31 mouse cellular contexts compared by ENCODE assay signal in the genomic region with DNA sequence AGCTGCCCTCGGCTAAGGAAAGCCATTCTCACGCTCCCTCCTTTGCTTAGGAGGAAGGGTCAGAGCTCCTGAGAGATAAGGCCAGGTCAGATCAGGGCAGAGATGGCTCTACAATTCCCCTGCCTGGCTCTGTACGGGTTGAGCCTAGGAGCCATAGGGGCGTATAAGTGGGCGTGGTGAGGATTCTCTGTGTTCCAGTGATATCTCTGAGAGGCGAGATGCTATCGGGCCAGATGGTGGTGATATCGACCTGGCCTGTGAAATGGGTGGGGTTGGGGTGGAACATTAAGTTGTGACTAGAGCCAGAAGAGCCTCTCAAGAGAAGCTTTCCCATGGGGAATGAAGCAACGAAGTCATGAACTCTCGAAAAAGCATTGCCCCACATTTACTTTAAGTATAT. TPM values are rescaled to one million over a fixed set of nuclear protein-coding genes. Genes with fewer than 3 reads are reported as not detected.
A peak's percentile ranks its signal among the peaks of the same experiment; 100 is the strongest.
DNase-seq lines count a peak whose midpoint lies in the region; ATAC-seq and TF ChIP-seq lines count a peak whose summit lies in the region.
"Had no signal": no experiment of that assay in that cellular context is flagged by ENCODE, and none has a peak within 500 bp of the region (broad histone marks: within the 10 kb centered on the region; RNA-seq: fewer than 3 reads in every experiment).

No protein-coding gene starts in this region.

- no peak overlapping the region for H3K9ac ChIP-seq in liver, embryonic 11.5 days (ENCODE audit: low read depth, low read length)
- peak overlapping the region; percentile 50 for H3K9ac ChIP-seq in CH12.LX (ENCODE audit: insufficient read depth, low read depth)
- no peak overlapping the region for H3K9ac ChIP-seq in liver, embryonic 12.5 days
- H3K9ac ChIP-seq in liver, postnatal 0 days (replicated peaks): no peak overlapping the region
- H3K9ac ChIP-seq: heart, embryonic 13.5 days; hindbrain, embryonic 14.5 days; lung, embryonic 14.5 days; midbrain, embryonic 12.5 days; neural tube, embryonic 13.5 days had no signal

- intact Hi-C loops in left cerebral cortex, adult 2 months (cut with DNase I): no loop called here

- H3K4me1 ChIP-seq in liver, embryonic 11.5 days (replicated peaks; ENCODE audit: control insufficient read depth, insufficient read depth, low read length): peaks cover 62% of the 10 kb centered on the region
- H3K4me1 ChIP-seq in CH12.LX (ENCODE audit: control insufficient read depth in 1 of 2, insufficient read depth in 2 of 2): peaks cover 49 to 92% of the 10 kb centered on the region in 2 experiments
- H3K4me1 ChIP-seq in liver, embryonic 12.5 days: peaks cover 86% of the 10 kb centered on the region
- H3K4me1 ChIP-seq in liver, postnatal 0 days (ENCODE audit: insufficient read depth): peaks cover 68% of the 10 kb centered on the region
- H3K4me1 ChIP-seq: forebrain, embryonic 10.5 days; midbrain, embryonic 12.5 days; neural tube, embryonic 13.5 days had no signal

- dilution Hi-C loops in CH12.LX (cut with MboI; ENCODE audit: extremely low pct_ligation_motif_present, extremely low pct_unique_long_range_greater_than_20kb, low sequenced_read_pairs): no loop called here

- no peak; the same call in none of the 2 replicates for TF ChIP-seq RAD21 in CH12.LX (IDR thresholded peaks at IDR 0.05; ENCODE audit: low read depth, low read length)

- no peak overlapping the region; the same call in 1 of the 2 replicates for H3K4me2 ChIP-seq in liver, embryonic 11.5 days
- peak overlapping the region; percentile 27; the same call in 1 of the 2 replicates for H3K4me2 ChIP-seq in CH12.LX (ENCODE audit: insufficient read depth, low read depth, poor library complexity, severe bottlenecking)
- H3K4me2 ChIP-seq in liver, embryonic 12.5 days: peak overlapping the region; percentile 43
- H3K4me2 ChIP-seq in liver, postnatal 0 days (ENCODE audit: low read depth, low read length): peak overlapping the region; percentile 38; the same call in 1 of the 2 replicates
- H3K4me2 ChIP-seq: heart, embryonic 13.5 days; hindbrain, embryonic 14.5 days; lung, embryonic 14.5 days; midbrain, embryonic 12.5 days; neural tube, embryonic 13.5 days had no signal

- TF ChIP-seq CTCF in CH12.LX (conservative IDR thresholded peaks at IDR 0.05 in 1 of 2, IDR thresholded peaks at IDR 0.05 in 1 of 2; ENCODE audit: low read depth in 2 of 2, low read length in 2 of 2): no peak
- TF ChIP-seq CTCF in liver, postnatal 0 days (IDR thresholded peaks at IDR 0.05; ENCODE audit: low read depth): no peak
- TF ChIP-seq CTCF in left cerebral cortex, adult 2 months (IDR thresholded peaks at IDR 0.05): no peak

- H3K36me3 ChIP-seq in liver, embryonic 11.5 days (ENCODE audit: control insufficient read depth, insufficient read depth, low read length): no peaks in the 10 kb centered on the region
- peaks cover 30 to 81% of the 10 kb centered on the region in 2 experiments for H3K36me3 ChIP-seq in CH12.LX (replicated peaks in 1 of 2; ENCODE audit: control insufficient read depth in 1 of 2, insufficient read depth in 1 of 2, low read length in 1 of 2)
- 0 out of 2 replicates have a peak, but pooled peaks cover 5% of the 10 kb centered on the region for H3K36me3 ChIP-seq in liver, embryonic 12.5 days
- H3K36me3 ChIP-seq in liver, postnatal 0 days (replicated peaks; ENCODE audit: insufficient read depth, low read length): 0 out of 2 replicates have a peak, but pooled peaks cover 2% of the 10 kb centered on the region
- H3K36me3 ChIP-seq: forebrain, embryonic 10.5 days; heart, embryonic 13.5 days; midbrain, embryonic 12.5 days; neural tube, embryonic 13.5 days had no signal

- no peaks in the 10 kb centered on the region for H3K27me3 ChIP-seq in liver, embryonic 11.5 days (replicated peaks; ENCODE audit: control insufficient read depth, insufficient read depth, low read length)
- H3K27me3 ChIP-seq in CH12.LX (replicated peaks): no peaks in the 10 kb centered on the region
- H3K27me3 ChIP-seq in liver, embryonic 12.5 days (replicated peaks): no peaks in the 10 kb centered on the region
- H3K27me3 ChIP-seq in liver, postnatal 0 days (ENCODE audit: insufficient read depth, low read length): no peaks in the 10 kb centered on the region
- H3K27me3 ChIP-seq: heart, embryonic 13.5 days; midbrain, embryonic 12.5 days; neural tube, embryonic 13.5 days had no signal

- H3K79me2 ChIP-seq in CH12.LX (replicated peaks; ENCODE audit: control insufficient read depth, extremely low read depth, insufficient read depth, poor library complexity, severe bottlenecking): peaks cover 74% of the 10 kb centered on the region

- H3K9me3 ChIP-seq in liver, embryonic 11.5 days (ENCODE audit: control insufficient read depth, low read length): no peaks in the 10 kb centered on the region
- no peaks in the 10 kb centered on the region for H3K9me3 ChIP-seq in CH12.LX (replicated peaks; ENCODE audit: low read length)
- no peaks in the 10 kb centered on the region for H3K9me3 ChIP-seq in liver, embryonic 12.5 days (replicated peaks)
- no peaks in the 10 kb centered on the region for H3K9me3 ChIP-seq in liver, postnatal 0 days (ENCODE audit: low read length)
- H3K9me3 ChIP-seq: forebrain, embryonic 10.5 days; heart, embryonic 13.5 days; midbrain, embryonic 12.5 days; neural tube, embryonic 13.5 days had no signal

- ATAC-seq in liver, embryonic 11.5 days (replicated peaks; ENCODE audit: low FRiP score): no peak
- 0 out of 2 replicates have a peak, but pooled peaks have one; percentile 20 for ATAC-seq in liver, embryonic 12.5 days
- no peak for ATAC-seq in liver, postnatal 0 days
- ATAC-seq: forebrain, embryonic 16.5 days; inflammation-experienced regulatory T-cells, adult 6 months had no signal

- WGBS in liver, embryonic 11.5 days: 48% methylated on average over 10 of the region's 10 CpGs
- 30% methylated on average over 10 of the region's 10 CpGs for WGBS in liver, embryonic 12.5 days (ENCODE audit: insufficient replicate concordance)
- 49% methylated on average over 10 of the region's 10 CpGs for WGBS in liver, postnatal 0 days (ENCODE audit: insufficient replicate concordance)

- DNase-seq in liver (peak; percentile 56), CH12.LX (ENCODE audit: extremely low read depth) (peak; percentile 65)
- no peak for DNase-seq in liver, embryonic 11.5 days (ENCODE audit: low spot score)
- DNase-seq in liver, postnatal 0 days: no peak
- DNase-seq in cerebellum, postnatal 25 days: no peak
- no peak for DNase-seq in thymus, postnatal 10 days (ENCODE audit: low spot score in 2 of 2)
- no peak for DNase-seq in left cerebral cortex, adult 2 months (ENCODE audit: extremely low spot score in 1 of 2, low spot score in 2 of 2)
- DNase-seq: adrenal gland, postnatal 14 days; cerebellum, adult 18-20 months; cerebellum, postnatal 10 days; gastrocnemius, adult 2 months; gastrocnemius, postnatal 36 days; heart, adult 2 months; heart, postnatal 10 days; kidney, adult 11 months; kidney, postnatal 14 days; left cerebral cortex, postnatal 4 days; lung, embryonic 14.5 days; lung, postnatal 14 days; retina, postnatal 1 day; right cerebral cortex, postnatal 14 days; thymus, postnatal 36 days had no signal

- in situ Hi-C loops in CH12.LX (cut with MboI; ENCODE audit: low pct_ligation_motif_present, low pct_unique_long_range_greater_than_20kb, low sequenced_read_pairs): no loop called here

- H3K27ac ChIP-seq in liver, embryonic 11.5 days (ENCODE audit: low read depth, low read length): no peak overlapping the region
- H3K27ac ChIP-seq in CH12.LX (ENCODE audit: insufficient read depth, low read depth): peak overlapping the region; percentile 67
- H3K27ac ChIP-seq in liver, embryonic 12.5 days: peak overlapping the region; percentile 55
- peak overlapping the region; percentile 57; the same call in 1 of the 2 replicates for H3K27ac ChIP-seq in liver, postnatal 0 days (ENCODE audit: low read depth)
- no peak overlapping the region for H3K27ac ChIP-seq in left cerebral cortex, adult 2 months
- H3K27ac ChIP-seq: forebrain, embryonic 10.5 days; gastrocnemius, adult 2 months; heart, adult 2 months; heart, embryonic 13.5 days; hindbrain, embryonic 14.5 days; midbrain, embryonic 12.5 days; neural tube, embryonic 13.5 days had no signal

- TF ChIP-seq EP300 in CH12.LX (IDR thresholded peaks at IDR 0.05; ENCODE audit: low read length): no peak
- TF ChIP-seq EP300 in liver, postnatal 0 days (IDR thresholded peaks at IDR 0.05; ENCODE audit: low read depth): no peak

- TF ChIP-seq POLR2A in CH12.LX (IDR thresholded peaks at IDR 0.05; ENCODE audit: low read depth, low read length): no peak

- H3K4me3 ChIP-seq in liver, embryonic 11.5 days (ENCODE audit: low read depth, low read length): no peak overlapping the region
- H3K4me3 ChIP-seq in CH12.LX (replicated peaks in 1 of 3; ENCODE audit: low read depth in 2 of 3, low read length in 2 of 3, poor library complexity in 1 of 3): peak overlapping the region in 1 of 3 experiments; percentile 3
- H3K4me3 ChIP-seq in liver, embryonic 12.5 days: no peak overlapping the region
- no peak overlapping the region for H3K4me3 ChIP-seq in liver, postnatal 0 days (ENCODE audit: low read depth, low read length)
- H3K4me3 ChIP-seq in left cerebral cortex, adult 2 months: no peak overlapping the region
- H3K4me3 ChIP-seq: forebrain, embryonic 10.5 days; gastrocnemius, adult 2 months; heart, adult 2 months; heart, embryonic 13.5 days; midbrain, embryonic 12.5 days; neural tube, embryonic 13.5 days had no signal

TF ChIP-seq in CH12.LX, 34 proteins besides CTCF, POLR2A, EP300 and RAD21 (continues in another document):
- no peak for TF ChIP-seq E2F4 (IDR thresholded peaks at IDR 0.05; ENCODE audit: insufficient replicate concordance, low read depth, low read length)
- no peak for TF ChIP-seq POLR2AphosphoS2 (IDR thresholded peaks at IDR 0.05; ENCODE audit: low read depth, low read length)
- peak; percentile 8; the same call in 1 of the 2 replicates for TF ChIP-seq SMC3 (IDR thresholded peaks at IDR 0.05; ENCODE audit: low read depth, low read length)

RNA-seq across cellular contexts. Expression of gene Inpp5d, which starts 11.5 kb away (rescaled TPM):
- polyA plus RNA-seq in liver, embryonic 11.5 days (2014; fragmentation: Nextera tagmentation; extraction: Ambion mirVana): 30.8 and 31.0 TPM in 2 replicates
- total RNA-seq in CH12.LX (2012; rRNA removed) (80.9 and 97.1 TPM in 2 replicates), CH12.LX (2014; rRNA removed) (106 and 112 TPM in 2 replicates)
- polyA plus RNA-seq in CH12.LX (2012; ENCODE audit: insufficient read length, low read depth): 109 TPM in 2 replicates
- 16.0 and 17.1 TPM in 2 replicates for polyA plus RNA-seq in liver, embryonic 12.5 days (2016; fragmentation: Nextera tagmentation; extraction: Ambion mirVana)
- 11.3 and 13.3 TPM in 2 replicates for polyA plus RNA-seq in liver, postnatal 0 days (2015; fragmentation: Nextera tagmentation; extraction: Ambion mirVana)
- total RNA-seq in left cerebral cortex, adult 2 months (2021): 10 to 100 TPM; 16.7 to 20.1 TPM

RNA-seq across cellular contexts. Expression of gene Ngef, which starts 57.9 kb away (rescaled TPM):
- 2.1 and 2.4 TPM in 2 replicates for polyA plus RNA-seq in liver, embryonic 11.5 days (2014; fragmentation: Nextera tagmentation; extraction: Ambion mirVana)
- total RNA-seq in CH12.LX (2012; rRNA removed) (0.04 TPM in 1 of 2 replicates, not detected in the other), CH12.LX (2014; rRNA removed) (not detected in 2 replicates)
- polyA plus RNA-seq in CH12.LX (2012; ENCODE audit: insufficient read length, low read depth): not detected in 2 replicates
- 2.5 and 2.9 TPM in 2 replicates for polyA plus RNA-seq in liver, embryonic 12.5 days (2016; fragmentation: Nextera tagmentation; extraction: Ambion mirVana)
- polyA plus RNA-seq in liver, postnatal 0 days (2015; fragmentation: Nextera tagmentation; extraction: Ambion mirVana): 5.6 and 7.9 TPM in 2 replicates
- total RNA-seq in left cerebral cortex, adult 2 months (2021): 100 to 1,000 TPM; 347 to 364 TPM
- total RNA-seq: hematopoietic stem cell, adult 5-6 weeks had no signal
- polyA plus RNA-seq: inflammation-experienced regulatory T-cells, adult 6 months had no signal

Comparison
In these comparisons a context has a peak if more than half of its experiments do, and no peak if none do; other contexts are left out.
1. DNase-seq: peak in liver (single experiment) and CH12.LX (single experiment); none in liver, embryonic 11.5 days (single experiment), liver, postnatal 0 days (single experiment), cerebellum, postnatal 25 days (0 of 2), thymus, postnatal 10 days (0 of 2) and left cerebral cortex, adult 2 months (0 of 2).
2. H3K27ac ChIP-seq: peak in CH12.LX (single experiment), liver, embryonic 12.5 days (single experiment) and liver, postnatal 0 days (single experiment); none in liver, embryonic 11.5 days (single experiment) and left cerebral cortex, adult 2 months (single experiment).